Mouse (Mus musculus): ENCODE data around the gene Wdr1. TPM values are rescaled to one million over a fixed set of nuclear protein-coding genes. Genes with fewer than 3 reads are reported as not detected.
A peak's percentile ranks its signal among the peaks of the same experiment; 100 is the strongest.
"Not testable (repeated sequence)": the region's sequence is repeated elsewhere in the genome, so short reads cannot be mapped to it uniquely, and the experiment has no call there.

Gene Wdr1
- 100 to 1,000 TPM; 200 to 204 TPM for total RNA-seq (2021)

GRCm38 (mm10) chr5:38563121-38563520 lies at the start of gene Wdr1:
Gene Wdr1 (minus strand): TSS chr5:38563221.
- intact Hi-C loops (cut with DNase I) = no loop called here
- no peak for DNase-seq

- intact Hi-C loops (cut with DNase I) = no loop called here
- DNase-seq = no peak
Measured at GRCm38 (mm10) chr5:38611118-38611517, 48.1 kb upstream of the Wdr1 start.

- DNase-seq; intact Hi-C loops (cut with DNase I): not testable (repeated sequence)
Measured at GRCm38 (mm10) chr5:38608219-38608618, 45.2 kb upstream of the Wdr1 start.

- no peak for DNase-seq
- intact Hi-C loops (cut with DNase I) = no loop called here
Measured at GRCm38 (mm10) chr5:38598647-38599304, 35.8 kb upstream of the Wdr1 start.

- DNase-seq = no peak
Measured at GRCm38 (mm10) chr5:38588924-38589323, 25.9 kb upstream of the Wdr1 start.

GRCm38 (mm10) chr5:38585450-38585849 lies 22.4 kb upstream of the Wdr1 start:
- intact Hi-C loops (cut with DNase I) = no loop called here
- no peak for DNase-seq

More at GRCm38 (mm10) chr5:38588924-38589323, 25.9 kb upstream of the Wdr1 start:
- intact Hi-C loops (cut with DNase I) = no loop called here

GRCm38 (mm10) chr5:38583026-38583425 lies 20.0 kb upstream of the Wdr1 start:
- intact Hi-C loops (cut with DNase I) = loop anchor here (5.0 kb wide), 1 partner anchor 39 kb away; no protein-coding TSS in a partner anchor
- no peak for DNase-seq

- DNase-seq = peak; percentile 19
- intact Hi-C loops (cut with DNase I) = loop anchor here (5.0 kb wide), 1 partner anchor 42 kb away; no protein-coding TSS in a partner anchor
Measured at GRCm38 (mm10) chr5:38580703-38581102, 17.7 kb upstream of the Wdr1 start.

- DNase-seq = peak; percentile 11
Measured at GRCm38 (mm10) chr5:38570876-38571275, 7.9 kb upstream of the Wdr1 start.

GRCm38 (mm10) chr5:38568652-38569051 lies 5.6 kb upstream of the Wdr1 start:
- DNase-seq = no peak
- intact Hi-C loops (cut with DNase I) = no loop called here

More at GRCm38 (mm10) chr5:38570876-38571275, 7.9 kb upstream of the Wdr1 start:
- intact Hi-C loops (cut with DNase I) = no loop called here

- DNase-seq = no peak
- intact Hi-C loops (cut with DNase I) = no loop called here
Measured at GRCm38 (mm10) chr5:38564831-38565230, 1.8 kb upstream of the Wdr1 start.

GRCm38 (mm10) chr5:38561426-38562024 lies 1.5 kb downstream of the Wdr1 start:
- intact Hi-C loops (cut with DNase I) = no loop called here
- peak; percentile 98 for DNase-seq

GRCm38 (mm10) chr5:38560586-38561425 lies 2.2 kb downstream of the Wdr1 start:
- intact Hi-C loops (cut with DNase I) = no loop called here
- DNase-seq = peak; percentile 43

- DNase-seq = peak; percentile 8
- intact Hi-C loops (cut with DNase I) = no loop called here
Measured at GRCm38 (mm10) chr5:38558831-38559230, 4.2 kb downstream of the Wdr1 start.

- no peak for DNase-seq
- intact Hi-C loops (cut with DNase I) = no loop called here
Measured at GRCm38 (mm10) chr5:38557811-38558210, 5.2 kb downstream of the Wdr1 start.

GRCm38 (mm10) chr5:38556406-38556805 lies 6.6 kb downstream of the Wdr1 start:
- DNase-seq = no peak
- intact Hi-C loops (cut with DNase I) = no loop called here

GRCm38 (mm10) chr5:38553953-38554352 lies 9.1 kb downstream of the Wdr1 start:
- intact Hi-C loops (cut with DNase I) = no loop called here
- peak; percentile 19 for DNase-seq

- intact Hi-C loops (cut with DNase I) = no loop called here
- no peak for DNase-seq
Measured at GRCm38 (mm10) chr5:38553491-38553890, 9.5 kb downstream of the Wdr1 start.

- intact Hi-C loops (cut with DNase I) = no loop called here
- DNase-seq = no peak
Measured at GRCm38 (mm10) chr5:38552615-38553014, 10.4 kb downstream of the Wdr1 start.

- intact Hi-C loops (cut with DNase I) = no loop called here
- DNase-seq = no peak
Measured at GRCm38 (mm10) chr5:38550221-38550768, 12.7 kb downstream of the Wdr1 start.

- no peak for DNase-seq
- intact Hi-C loops (cut with DNase I) = no loop called here
Measured at GRCm38 (mm10) chr5:38549461-38549909, 13.5 kb downstream of the Wdr1 start.

Measured in left cerebral cortex, postnatal 4 days (tissue).